Mouse (Mus musculus): ENCODE data around the gene Gm17482.

- TF ChIP-seq POLR2A (IDR thresholded peaks at IDR 0.05; ENCODE audit: low read depth, low read length) (no peak), CTCF (IDR thresholded peaks at IDR 0.05; ENCODE audit: extremely low read depth, insufficient read depth, insufficient read length, insufficient replicate concordance) (no peak)
Observed at GRCm38 (mm10) chr6:115284153-115284552, 57.0 kb downstream of the Gm17482 start.

Data from spleen, adult 2 months (tissue).